24 mouse cellular contexts compared by ENCODE assay signal in the genomic region with DNA sequence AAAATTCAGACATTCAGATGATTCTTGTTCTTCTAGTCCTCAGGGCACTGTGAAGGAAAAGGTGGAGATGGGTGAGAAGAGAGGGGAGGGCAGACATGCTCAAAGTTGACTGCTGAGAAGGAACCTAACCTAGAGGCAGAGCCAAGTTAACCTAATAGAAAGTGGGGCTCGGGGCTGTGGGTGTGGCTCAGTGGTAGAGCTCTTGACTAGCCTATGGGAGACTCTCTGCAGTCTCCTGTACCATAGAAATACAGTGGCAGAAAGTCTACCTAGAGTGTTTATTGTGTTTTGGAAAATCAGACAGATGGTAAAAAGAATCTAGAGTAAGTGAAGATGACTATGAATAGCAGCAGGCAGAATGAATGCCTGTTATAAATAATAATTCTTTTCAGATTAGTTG. TPM values are rescaled to one million over a fixed set of nuclear protein-coding genes. Genes with fewer than 3 reads are reported as not detected.
DNase-seq lines count a peak whose midpoint lies in the region; ATAC-seq and TF ChIP-seq lines count a peak whose summit lies in the region.
"Had no signal": no experiment of that assay in that cellular context is flagged by ENCODE, and none has a peak within 500 bp of the region (broad histone marks: within the 10 kb centered on the region; RNA-seq: fewer than 3 reads in every experiment).

No protein-coding gene starts in this region.

- 38% methylated on average over 1 of the region's 1 CpGs for WGBS in heart, embryonic 12.5 days
- WGBS in limb, embryonic 12.5 days, result 83% methylated on average over 1 of the region's 1 CpGs
- WGBS in limb, embryonic 10.5 days, result 88% methylated on average over 1 of the region's 1 CpGs
- WGBS in liver, embryonic 16.5 days (ENCODE audit: insufficient replicate concordance), result 13% methylated on average over 1 of the region's 1 CpGs

- no peak for ATAC-seq in heart, embryonic 12.5 days (ENCODE audit: insufficient number of reproducible peaks, low FRiP score)
- no peak for ATAC-seq in limb, embryonic 12.5 days (ENCODE audit: insufficient number of reproducible peaks, insufficient read depth, low FRiP score, low TSS enrichment, low read depth)
- ATAC-seq in liver, embryonic 16.5 days (ENCODE audit: low read depth), result 0 out of 2 replicates have a peak, but pooled peaks have one; percentile 28

- no peaks in the 10 kb centered on the region for H3K36me3 ChIP-seq in heart, embryonic 12.5 days
- no peaks in the 10 kb centered on the region for H3K36me3 ChIP-seq in limb, embryonic 12.5 days
- no peaks in the 10 kb centered on the region for H3K36me3 ChIP-seq in limb, embryonic 10.5 days
- H3K36me3 ChIP-seq in liver, embryonic 16.5 days (ENCODE audit: control insufficient read depth, insufficient read depth), result no peaks in the 10 kb centered on the region
- H3K36me3 ChIP-seq: intestine, embryonic 15.5 days; neural tube, embryonic 13.5 days had no signal

- intact Hi-C loops in heart, postnatal 25 days (cut with DNase I), result no loop called here

- H3K4me1 ChIP-seq in heart, embryonic 12.5 days (replicated peaks), result peaks cover 36% of the 10 kb centered on the region
- H3K4me1 ChIP-seq in limb, embryonic 12.5 days (replicated peaks), result peaks cover 15% of the 10 kb centered on the region
- H3K4me1 ChIP-seq in limb, embryonic 10.5 days, result peaks cover 18% of the 10 kb centered on the region
- peaks cover 21% of the 10 kb centered on the region for H3K4me1 ChIP-seq in embryonic fibroblast, embryonic 13.5 days (ENCODE audit: control insufficient read depth, insufficient read depth, low read length)
- peaks cover 4% of the 10 kb centered on the region for H3K4me1 ChIP-seq in liver, embryonic 16.5 days (ENCODE audit: control insufficient read depth, low read depth, low read length)
- H3K4me1 ChIP-seq: neural tube, embryonic 13.5 days had no signal

- no peak for TF ChIP-seq CTCF in embryonic fibroblast, embryonic 13.5 days (IDR thresholded peaks at IDR 0.05; ENCODE audit: borderline replicate concordance, insufficient read depth, low read length)

- no peaks in the 10 kb centered on the region for H3K9me3 ChIP-seq in heart, embryonic 12.5 days (replicated peaks)
- no peaks in the 10 kb centered on the region for H3K9me3 ChIP-seq in limb, embryonic 12.5 days
- no peaks in the 10 kb centered on the region for H3K9me3 ChIP-seq in limb, embryonic 10.5 days (replicated peaks)
- no peaks in the 10 kb centered on the region for H3K9me3 ChIP-seq in liver, embryonic 16.5 days (replicated peaks; ENCODE audit: control insufficient read depth, low read length)
- H3K9me3 ChIP-seq: intestine, embryonic 15.5 days; neural tube, embryonic 13.5 days had no signal

- no peak for TF ChIP-seq POLR2A in embryonic fibroblast, embryonic 13.5 days (IDR thresholded peaks at IDR 0.05; ENCODE audit: low read depth, low read length)

- no peak overlapping the region for H3K4me3 ChIP-seq in heart, embryonic 12.5 days
- no peak overlapping the region for H3K4me3 ChIP-seq in limb, embryonic 12.5 days (replicated peaks)
- H3K4me3 ChIP-seq in limb, embryonic 10.5 days, result no peak overlapping the region
- no peak overlapping the region for H3K4me3 ChIP-seq in embryonic fibroblast, embryonic 13.5 days (ENCODE audit: insufficient read depth, low read length)
- H3K4me3 ChIP-seq in liver, embryonic 16.5 days (ENCODE audit: low read depth, low read length), result no peak overlapping the region
- H3K4me3 ChIP-seq: erythroblast, embryonic 14.5 days; gastrocnemius, adult 2 months; heart, adult 2 months; intestine, embryonic 15.5 days; neural tube, embryonic 13.5 days had no signal

- no peak for DNase-seq in heart, postnatal 25 days (ENCODE audit: low spot score)
- no peak for DNase-seq in limb, embryonic 10.5 days (ENCODE audit: low spot score)
- DNase-seq in adrenal gland, postnatal 14 days, result no peak
- DNase-seq in gastrocnemius, postnatal 25 days, result no peak
- DNase-seq: cerebellum, adult 9-11 months; gastrocnemius, adult 2 months; lung, postnatal 14 days; thymus, postnatal 4 days had no signal

- no peaks in the 10 kb centered on the region for H3K27me3 ChIP-seq in heart, embryonic 12.5 days (replicated peaks)
- no peaks in the 10 kb centered on the region for H3K27me3 ChIP-seq in limb, embryonic 12.5 days
- no peaks in the 10 kb centered on the region for H3K27me3 ChIP-seq in limb, embryonic 10.5 days (ENCODE audit: low read depth, poor library complexity, severe bottlenecking)
- H3K27me3 ChIP-seq in liver, embryonic 16.5 days (ENCODE audit: control insufficient read depth, insufficient read depth, low read depth, low read length), result no peaks in the 10 kb centered on the region
- H3K27me3 ChIP-seq: intestine, embryonic 15.5 days; neural tube, embryonic 13.5 days had no signal

- peak overlapping the region; percentile 37; the same call in 1 of the 2 replicates for H3K4me2 ChIP-seq in heart, embryonic 12.5 days
- H3K4me2 ChIP-seq in limb, embryonic 12.5 days, result no peak overlapping the region
- H3K4me2 ChIP-seq in liver, embryonic 16.5 days (ENCODE audit: low read depth, low read length), result no peak overlapping the region
- H3K4me2 ChIP-seq: hindbrain, embryonic 14.5 days; intestine, embryonic 15.5 days; midbrain, embryonic 11.5 days; neural tube, embryonic 13.5 days had no signal

- no peak overlapping the region for H3K9ac ChIP-seq in heart, embryonic 12.5 days
- no peak overlapping the region for H3K9ac ChIP-seq in limb, embryonic 12.5 days (replicated peaks)
- no peak overlapping the region for H3K9ac ChIP-seq in liver, embryonic 16.5 days (ENCODE audit: low read depth, low read length)
- H3K9ac ChIP-seq: hindbrain, embryonic 14.5 days; intestine, embryonic 15.5 days; neural tube, embryonic 13.5 days had no signal

- H3K27ac ChIP-seq in heart, embryonic 12.5 days (ENCODE audit: poor library complexity, severe bottlenecking), result peak overlapping the region; percentile 24; the same call in 1 of the 2 replicates
- H3K27ac ChIP-seq in limb, embryonic 12.5 days, result 0 out of 2 replicates have a peak overlapping the region, but pooled peaks have one; percentile 13
- H3K27ac ChIP-seq in limb, embryonic 10.5 days, result no peak overlapping the region
- peak overlapping the region; percentile 21 for H3K27ac ChIP-seq in embryonic fibroblast, embryonic 13.5 days (ENCODE audit: insufficient read depth, low read length)
- no peak overlapping the region for H3K27ac ChIP-seq in liver, embryonic 16.5 days (ENCODE audit: low read length)
- H3K27ac ChIP-seq: gastrocnemius, adult 2 months; heart, adult 2 months; hindbrain, embryonic 14.5 days; kidney, postnatal 0 days; neural tube, embryonic 13.5 days had no signal

RNA-seq across cellular contexts. Expression of gene 1700034J05Rik, which starts 1.3 kb away (rescaled TPM):
- polyA plus RNA-seq in heart, embryonic 12.5 days (2016; fragmentation: Nextera tagmentation; extraction: Ambion mirVana), result 0.17 and 0.23 TPM in 2 replicates
- total RNA-seq in heart, postnatal 25 days (2021), result not detected
- 0.10 and 0.11 TPM in 2 replicates for polyA plus RNA-seq in limb, embryonic 12.5 days (2016; fragmentation: Nextera tagmentation; extraction: Ambion mirVana)
- 0.14 and 0.23 TPM in 2 replicates for polyA plus RNA-seq in limb, embryonic 10.5 days (2016; fragmentation: Nextera tagmentation; extraction: Ambion mirVana)
- not detected in 2 replicates for polyA plus RNA-seq in embryonic fibroblast, embryonic 13.5 days (2011; ENCODE audit: insufficient read length, low read depth, missing spikeins)
- polyA plus RNA-seq in liver, embryonic 16.5 days (2015; fragmentation: Nextera tagmentation; extraction: Ambion mirVana), result 0.04 TPM in 1 of 2 replicates, not detected in the other
- not detected in 2 replicates for total RNA-seq in adrenal gland, postnatal 14 days (2021)
- not detected for total RNA-seq in gastrocnemius, postnatal 25 days (2021)
- total RNA-seq: adrenal gland, postnatal 4 days; gastrocnemius, adult 2 months; heart, adult 2 months; layer of hippocampus, adult 18-20 months; left cerebral cortex, adult 8-10 months; liver, adult 2 months had no signal
- polyA plus RNA-seq: erythroblast, embryonic 14.5 days; forebrain, embryonic 16.5 days; heart, adult 2 months; liver, adult 2 months; neural tube, embryonic 13.5 days had no signal

Comparison
In these comparisons a context has a peak if more than half of its experiments do, and no peak if none do; other contexts are left out.
1. H3K27ac ChIP-seq: peak in heart, embryonic 12.5 days (single experiment), limb, embryonic 12.5 days (single experiment) and embryonic fibroblast, embryonic 13.5 days (single experiment); none in limb, embryonic 10.5 days (single experiment) and liver, embryonic 16.5 days (single experiment).